Mouse (Mus musculus): ENCODE measurements around the gene Guca1b. TPM values are rescaled to one million over a fixed set of nuclear protein-coding genes. Genes with fewer than 3 reads are reported as not detected.

Gene Guca1b
- polyA plus RNA-seq, 1 experiment from 2014 or later: 0.22 TPM

DNA sequence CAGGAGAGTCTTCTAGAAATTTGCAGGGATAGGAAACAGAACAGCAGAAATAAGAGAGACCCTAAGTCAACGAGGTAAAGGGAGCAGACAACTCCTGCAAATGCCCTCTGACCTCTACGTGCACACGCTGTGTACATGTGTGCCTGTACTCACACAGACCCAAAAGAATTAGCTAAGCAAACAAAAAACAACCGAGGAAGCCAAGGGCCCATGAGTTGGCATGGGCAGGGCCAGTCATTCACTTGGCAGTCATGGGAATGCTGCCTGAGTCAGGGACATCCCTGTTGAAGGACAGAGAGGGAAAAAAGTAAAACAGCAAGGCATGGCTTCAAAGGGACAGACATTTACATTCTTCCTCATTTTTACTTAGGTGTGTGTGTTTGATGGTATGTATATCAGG is 1.9 kb upstream of the Guca1b start:
- DNase-seq (ENCODE audit: low spot score) (peak; percentile 27), ATAC-seq (ENCODE audit: low FRiP score, low TSS enrichment) (peak; percentile 49; the same call in 1 of the 2 replicates)
- Histone ChIP-seq H3K4me2 (replicated peaks; ENCODE audit: low read depth) (no peak overlapping the region), H3K27ac (replicated peaks) (no peak overlapping the region), H3K27me3 (ENCODE audit: control insufficient read depth, insufficient read depth, low read length) (no peaks in the 10 kb centered on the region), H3K4me1 (replicated peaks; ENCODE audit: control insufficient read depth, insufficient read depth) (no peaks in the 10 kb centered on the region), H3K4me3 (ENCODE audit: low read depth, low read length) (no peak overlapping the region), H3K9ac (ENCODE audit: low read length) (no peak overlapping the region), H3K9me3 (ENCODE audit: control insufficient read depth, low read length) (no peaks in the 10 kb centered on the region), H3K36me3 (ENCODE audit: control insufficient read depth, insufficient read depth, low read length) (no peaks in the 10 kb centered on the region)
- TF ChIP-seq CTCF (IDR thresholded peaks at IDR 0.05; ENCODE audit: low read depth): no peak
- WGBS: 65% methylated on average over 4 of the region's 4 CpGs

DNA sequence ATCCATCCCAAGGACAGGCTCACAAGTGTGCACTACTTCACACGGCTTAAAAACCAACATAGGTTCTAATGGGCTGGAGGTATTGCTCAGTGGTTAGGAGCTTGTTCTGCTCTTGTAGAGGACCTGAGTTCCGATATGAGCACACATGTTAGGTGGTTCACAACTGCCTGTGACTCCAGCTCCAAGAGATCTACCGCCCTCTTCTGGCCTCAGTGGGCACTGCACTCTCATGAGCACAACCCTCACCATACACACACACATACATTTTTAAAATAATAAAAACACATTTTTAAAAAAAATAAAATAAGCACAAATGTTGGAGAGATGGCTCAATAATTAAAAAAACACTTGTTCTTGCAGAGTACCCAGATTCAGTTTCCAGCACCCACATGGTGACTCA is 1.1 kb upstream of the Guca1b start:
- DNase-seq (ENCODE audit: low spot score) (no peak), ATAC-seq (ENCODE audit: low FRiP score, low TSS enrichment) (no peak)
- Histone ChIP-seq H3K4me1 (replicated peaks; ENCODE audit: control insufficient read depth, insufficient read depth) (no peaks in the 10 kb centered on the region), H3K9me3 (ENCODE audit: control insufficient read depth, low read length) (no peaks in the 10 kb centered on the region), H3K36me3 (ENCODE audit: control insufficient read depth, insufficient read depth, low read length) (no peaks in the 10 kb centered on the region), H3K27me3 (ENCODE audit: control insufficient read depth, insufficient read depth, low read length) (no peaks in the 10 kb centered on the region), H3K4me3 (ENCODE audit: low read depth, low read length) (no peak overlapping the region), H3K9ac (ENCODE audit: low read length) (no peak overlapping the region), H3K27ac (replicated peaks) (no peak overlapping the region), H3K4me2 (replicated peaks; ENCODE audit: low read depth) (no peak overlapping the region)
- WGBS: 89% methylated on average over 3 of the region's 3 CpGs
- TF ChIP-seq EP300 (optimal IDR thresholded peaks at IDR 0.05) (no peak), CTCF (IDR thresholded peaks at IDR 0.05; ENCODE audit: low read depth) (peak; percentile 42)

DNA sequence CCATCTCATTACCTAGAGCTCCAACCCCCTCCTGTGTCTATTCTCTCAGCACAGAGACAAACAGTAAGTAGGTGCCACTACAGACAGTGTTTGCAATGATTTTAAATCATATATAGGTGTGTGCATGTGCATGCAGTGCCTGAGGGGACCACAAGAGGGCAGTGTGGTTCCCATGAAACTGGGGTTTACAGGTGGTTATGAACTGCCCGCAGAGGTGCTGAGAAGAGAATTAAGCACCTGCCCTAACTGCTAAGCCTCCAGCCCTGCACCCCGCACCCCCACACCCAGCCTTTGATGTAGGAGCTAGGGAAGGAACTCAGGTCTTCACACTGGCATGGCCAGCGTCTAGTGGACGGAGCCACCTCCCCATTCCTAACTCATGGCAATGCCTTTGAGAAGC is 1.5 kb downstream of the Guca1b start:
- H3K4me1 ChIP-seq (replicated peaks; ENCODE audit: control insufficient read depth, insufficient read depth): no peaks in the 10 kb centered on the region
- H3K27me3 ChIP-seq (ENCODE audit: control insufficient read depth, insufficient read depth, low read length): no peaks in the 10 kb centered on the region
- no peak overlapping the region for H3K4me3 ChIP-seq (ENCODE audit: low read depth, low read length)
- H3K27ac ChIP-seq (replicated peaks): no peak overlapping the region
- ATAC-seq (ENCODE audit: low FRiP score, low TSS enrichment) (no peak), DNase-seq (ENCODE audit: low spot score) (peak; percentile 73)
- no peaks in the 10 kb centered on the region for H3K9me3 ChIP-seq (ENCODE audit: control insufficient read depth, low read length)
- 66% methylated on average over 4 of the region's 4 CpGs for WGBS
- H3K36me3 ChIP-seq (ENCODE audit: control insufficient read depth, insufficient read depth, low read length): no peaks in the 10 kb centered on the region
- peak; percentile 86 for TF ChIP-seq CTCF (IDR thresholded peaks at IDR 0.05; ENCODE audit: low read depth)
- no peak for TF ChIP-seq EP300 (optimal IDR thresholded peaks at IDR 0.05)
- H3K9ac ChIP-seq (ENCODE audit: low read length): no peak overlapping the region
- no peak overlapping the region for H3K4me2 ChIP-seq (replicated peaks; ENCODE audit: low read depth)

DNA sequence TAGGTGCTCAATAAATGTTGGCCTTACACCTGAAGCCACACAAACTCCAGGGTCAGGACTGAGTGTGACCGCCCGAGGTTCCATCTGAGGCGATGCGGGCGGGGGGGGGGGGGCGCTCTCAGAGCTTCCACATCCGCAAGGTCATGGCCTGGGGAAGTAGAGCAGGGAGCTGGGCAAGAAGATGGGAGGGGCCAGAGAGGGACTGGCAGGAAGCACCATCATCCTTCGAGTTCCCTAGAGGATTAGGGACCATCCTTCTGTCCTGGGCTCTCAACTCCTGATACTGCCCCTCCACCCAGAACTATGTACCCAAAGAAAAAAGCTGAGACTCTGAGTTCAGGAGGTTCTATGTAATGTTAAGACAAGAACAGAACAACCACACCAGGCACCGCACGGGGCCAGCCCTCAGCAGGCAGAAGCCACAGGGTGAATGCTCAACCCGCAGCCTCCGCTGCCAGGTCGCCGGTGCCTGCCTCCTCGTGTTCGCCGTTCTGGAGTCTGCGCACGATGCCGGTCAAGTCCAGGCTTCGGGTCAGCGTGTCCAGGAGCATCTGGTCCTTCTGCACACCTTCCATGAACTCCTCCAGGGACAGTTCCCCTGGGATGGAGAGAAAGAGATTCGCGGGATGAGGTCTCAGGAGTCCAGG is 9.2 kb downstream of the Guca1b start:
- peak overlapping the region; percentile 62 for H3K4me2 ChIP-seq (replicated peaks; ENCODE audit: low read depth)
- TF ChIP-seq EP300 (optimal IDR thresholded peaks at IDR 0.05): no peak
- no peak for TF ChIP-seq CTCF (IDR thresholded peaks at IDR 0.05; ENCODE audit: low read depth)
- no peaks in the 10 kb centered on the region for H3K36me3 ChIP-seq (ENCODE audit: control insufficient read depth, insufficient read depth, low read length)
- peak overlapping the region; percentile 34; the same call in 1 of the 2 replicates for H3K4me3 ChIP-seq (ENCODE audit: low read depth, low read length)
- peaks cover 2% of the 10 kb centered on the region; the same call in 1 of the 2 replicates for H3K4me1 ChIP-seq (replicated peaks; ENCODE audit: control insufficient read depth, insufficient read depth)
- H3K9me3 ChIP-seq (ENCODE audit: control insufficient read depth, low read length): no peaks in the 10 kb centered on the region
- H3K27me3 ChIP-seq (ENCODE audit: control insufficient read depth, insufficient read depth, low read length): 0 out of 2 replicates have a peak, but pooled peaks cover 2% of the 10 kb centered on the region
- peak; percentile 34 for DNase-seq (ENCODE audit: low spot score)
- 24% methylated on average over 24 of the region's 24 CpGs for WGBS
- no peak overlapping the region for H3K27ac ChIP-seq (replicated peaks)
- ATAC-seq (ENCODE audit: low FRiP score, low TSS enrichment): no peak; the same call in 1 of the 2 replicates
- peak overlapping the region; percentile 48; the same call in 1 of the 2 replicates for H3K9ac ChIP-seq (ENCODE audit: low read length)

DNA sequence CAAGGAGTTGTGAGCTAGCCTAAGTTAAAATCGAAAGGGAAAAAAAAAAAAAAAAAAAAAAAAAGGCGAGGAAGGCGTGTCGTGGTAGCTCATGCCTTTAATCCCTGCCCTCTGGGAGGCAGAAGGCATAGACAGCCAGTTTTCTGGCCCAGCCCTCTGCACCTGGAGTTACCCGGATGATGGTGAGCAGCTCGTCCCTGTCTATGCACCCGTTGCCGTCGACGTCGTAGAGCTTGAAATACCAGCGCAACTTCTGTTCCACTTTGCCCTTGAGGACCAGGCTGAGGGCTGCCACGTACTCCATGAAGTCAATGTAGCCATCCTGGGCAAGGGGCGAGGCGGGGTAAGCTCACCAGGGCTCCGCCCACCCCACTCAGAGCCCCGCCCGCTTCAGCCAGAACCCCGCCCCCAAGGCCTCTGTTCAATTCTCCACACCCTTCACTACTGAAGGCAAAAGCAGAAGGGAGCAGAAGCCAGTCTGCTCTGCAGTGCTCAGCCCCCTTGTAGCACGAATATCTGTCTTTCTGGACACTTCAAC is 10.3 kb downstream of the Guca1b start:
- TF ChIP-seq EP300 (optimal IDR thresholded peaks at IDR 0.05): no peak
- 0 out of 2 replicates have a peak, but pooled peaks have one; percentile 20 for TF ChIP-seq CTCF (IDR thresholded peaks at IDR 0.05; ENCODE audit: low read depth)
- Histone ChIP-seq H3K27me3 (ENCODE audit: control insufficient read depth, insufficient read depth, low read length) (0 out of 2 replicates have a peak, but pooled peaks cover 2% of the 10 kb centered on the region), H3K4me2 (replicated peaks; ENCODE audit: low read depth) (peak overlapping the region; percentile 62), H3K4me3 (ENCODE audit: low read depth, low read length) (peak overlapping the region; percentile 34), H3K27ac (replicated peaks) (no peak overlapping the region), H3K9ac (ENCODE audit: low read length) (0 out of 2 replicates have a peak overlapping the region, but pooled peaks have one; percentile 48), H3K4me1 (replicated peaks; ENCODE audit: control insufficient read depth, insufficient read depth) (peaks cover 2% of the 10 kb centered on the region; the same call in 1 of the 2 replicates), H3K9me3 (ENCODE audit: control insufficient read depth, low read length) (no peaks in the 10 kb centered on the region), H3K36me3 (ENCODE audit: control insufficient read depth, insufficient read depth, low read length) (no peaks in the 10 kb centered on the region)
- ATAC-seq (ENCODE audit: low FRiP score, low TSS enrichment) (peak; percentile 90), DNase-seq (ENCODE audit: low spot score) (peak; percentile 89)
- WGBS: 1% methylated on average over 17 of the region's 20 CpGs

DNA sequence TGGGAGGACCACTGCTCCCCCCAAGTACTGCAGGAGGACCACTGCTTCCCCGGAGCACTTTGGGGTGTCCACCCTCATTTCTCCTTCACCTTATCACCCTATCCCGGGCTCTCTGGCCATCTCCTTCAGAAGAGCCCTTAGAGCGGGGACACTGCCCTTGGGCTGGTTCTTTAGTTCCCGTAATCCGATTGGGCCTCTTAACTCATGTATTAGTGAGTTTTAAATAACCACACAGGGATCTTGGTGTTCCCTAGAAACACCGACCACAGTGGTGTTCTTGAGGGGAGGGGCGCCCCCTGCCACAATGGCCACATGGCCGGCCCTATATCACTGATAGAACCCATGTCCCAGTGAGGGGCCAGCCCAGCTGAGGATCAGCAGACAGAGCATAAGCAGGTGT is 13.9 kb downstream of the Guca1b start:
- H3K36me3 ChIP-seq (ENCODE audit: control insufficient read depth, insufficient read depth, low read length): no peaks in the 10 kb centered on the region
- H3K9ac ChIP-seq (ENCODE audit: low read length): no peak overlapping the region
- peaks cover 2% of the 10 kb centered on the region; the same call in 1 of the 2 replicates for H3K4me1 ChIP-seq (replicated peaks; ENCODE audit: control insufficient read depth, insufficient read depth)
- WGBS: 81% methylated on average over 8 of the region's 8 CpGs
- H3K9me3 ChIP-seq (ENCODE audit: control insufficient read depth, low read length): no peaks in the 10 kb centered on the region
- no peak overlapping the region for H3K4me3 ChIP-seq (ENCODE audit: low read depth, low read length)
- TF ChIP-seq EP300 (optimal IDR thresholded peaks at IDR 0.05) (no peak), CTCF (IDR thresholded peaks at IDR 0.05; ENCODE audit: low read depth) (no peak)
- H3K4me2 ChIP-seq (replicated peaks; ENCODE audit: low read depth): no peak overlapping the region
- H3K27me3 ChIP-seq (ENCODE audit: control insufficient read depth, insufficient read depth, low read length): 0 out of 2 replicates have a peak, but pooled peaks cover 2% of the 10 kb centered on the region
- no peak for DNase-seq (ENCODE audit: low spot score)
- ATAC-seq (ENCODE audit: low FRiP score, low TSS enrichment): no peak
- no peak overlapping the region for H3K27ac ChIP-seq (replicated peaks)

Measured in stomach, postnatal 0 days (tissue).